Mouse (Mus musculus) G1E-ER4 (cell line): Measurements from ENCODE around the gene Olfr1417. TPM values are rescaled to one million over a fixed set of nuclear protein-coding genes. Genes with fewer than 3 reads are reported as not detected.

Experiments
- GATA1 ChIP-seq: IDR thresholded peaks from one replicate; pipeline ENCODE4 v1.8.0; 2012; ENCODE audit warnings: low read length, inconsistent platforms
- polyA plus RNA-seq: library from polyadenylated mRNA; stranded (reverse); fragments of >175 nt; gene quantifications from 2 replicates; pipeline ENCODE4 v1.2.3, GENCODE M21; 2012

Gene Olfr1417
- polyA plus RNA-seq, 1 experiment, result not detected

DNA sequence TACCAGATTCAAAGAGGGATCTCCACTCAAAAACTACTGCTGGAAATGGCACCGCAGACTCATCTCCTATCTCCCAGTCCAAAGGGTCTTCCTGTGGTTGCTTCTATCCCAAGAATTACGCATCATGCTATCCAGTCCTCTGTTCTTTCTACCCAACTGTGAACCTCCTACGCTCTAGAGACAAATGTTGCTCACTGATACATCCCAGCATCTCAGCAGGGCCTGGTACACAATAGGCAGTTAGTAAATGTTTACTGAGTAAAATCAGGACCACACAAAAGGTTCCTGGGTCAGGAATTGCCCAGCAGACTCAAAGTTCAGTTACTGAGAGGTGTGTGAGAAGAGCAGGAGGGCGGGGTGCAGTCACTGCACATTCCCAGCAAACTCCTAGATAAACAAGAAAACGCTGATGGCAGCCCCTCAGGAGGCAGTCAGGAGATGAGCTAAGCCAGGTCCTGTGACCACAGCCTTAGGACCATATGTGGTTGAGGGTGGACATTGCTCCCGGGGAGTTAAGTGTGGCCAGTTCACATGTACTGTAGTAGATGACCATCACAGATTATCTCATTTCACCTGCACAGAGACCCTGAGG is 24.2 kb downstream of the Olfr1417 start:
- TF ChIP-seq GATA1, result no peak

- TF ChIP-seq GATA1, result no peak
Observed at GRCm38 (mm10) chr19:11813649-11814048, 25.4 kb downstream of the Olfr1417 start.

- no peak for TF ChIP-seq GATA1
Observed at GRCm38 (mm10) chr19:11813136-11813535, 25.9 kb downstream of the Olfr1417 start.

DNA sequence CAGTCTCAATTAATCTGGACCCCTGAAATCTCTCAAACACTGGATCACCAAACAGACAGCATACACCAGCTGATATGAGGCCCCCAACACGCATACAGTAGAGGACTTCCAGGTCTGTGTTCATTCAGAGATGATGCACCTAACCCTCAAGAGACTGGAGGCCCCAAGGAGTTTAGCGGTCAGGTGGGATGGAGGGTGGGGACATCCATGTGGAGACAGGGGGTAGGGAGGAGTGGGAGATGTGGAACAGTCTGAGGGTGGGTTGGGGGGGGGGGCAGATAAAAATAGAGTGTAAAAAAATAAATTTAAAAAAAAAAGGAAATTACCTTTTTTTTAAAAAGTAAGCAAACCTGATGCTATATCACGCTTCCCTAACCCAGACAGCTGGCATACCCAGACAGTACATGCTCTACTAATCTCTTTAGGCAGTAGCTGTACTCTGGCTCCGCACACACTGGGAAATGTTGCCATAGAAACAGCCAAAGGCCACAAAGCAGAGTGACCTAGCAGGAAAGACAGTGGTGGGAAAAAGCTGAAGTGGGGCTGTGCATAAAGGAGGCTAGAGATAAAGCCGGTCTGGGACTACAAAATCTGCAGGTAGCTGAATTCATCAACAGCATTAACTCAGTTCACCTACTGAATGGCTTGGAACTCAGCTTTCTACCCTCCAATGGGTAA is 27.2 kb downstream of the Olfr1417 start:
- TF ChIP-seq GATA1, result no peak

DNA sequence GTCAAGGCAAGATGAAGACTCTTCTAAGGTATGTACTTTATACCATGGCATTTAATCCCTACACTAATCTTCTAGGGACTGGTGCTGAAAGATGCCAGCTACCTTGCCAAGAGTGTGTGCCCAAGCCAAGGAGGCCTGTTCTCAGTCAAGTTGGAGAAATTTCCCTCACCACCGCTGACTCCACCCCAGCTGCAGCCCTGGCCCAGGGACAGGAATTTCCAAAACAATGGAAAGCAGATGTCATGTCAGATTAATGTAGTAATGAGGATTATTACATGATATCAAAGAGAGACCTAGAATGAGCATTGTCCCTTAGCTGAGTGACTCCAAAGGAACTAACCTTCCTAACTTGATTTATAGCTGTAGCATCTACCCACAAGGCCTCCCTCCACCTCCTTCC is 28.2 kb downstream of the Olfr1417 start:
- TF ChIP-seq GATA1, result no peak

DNA sequence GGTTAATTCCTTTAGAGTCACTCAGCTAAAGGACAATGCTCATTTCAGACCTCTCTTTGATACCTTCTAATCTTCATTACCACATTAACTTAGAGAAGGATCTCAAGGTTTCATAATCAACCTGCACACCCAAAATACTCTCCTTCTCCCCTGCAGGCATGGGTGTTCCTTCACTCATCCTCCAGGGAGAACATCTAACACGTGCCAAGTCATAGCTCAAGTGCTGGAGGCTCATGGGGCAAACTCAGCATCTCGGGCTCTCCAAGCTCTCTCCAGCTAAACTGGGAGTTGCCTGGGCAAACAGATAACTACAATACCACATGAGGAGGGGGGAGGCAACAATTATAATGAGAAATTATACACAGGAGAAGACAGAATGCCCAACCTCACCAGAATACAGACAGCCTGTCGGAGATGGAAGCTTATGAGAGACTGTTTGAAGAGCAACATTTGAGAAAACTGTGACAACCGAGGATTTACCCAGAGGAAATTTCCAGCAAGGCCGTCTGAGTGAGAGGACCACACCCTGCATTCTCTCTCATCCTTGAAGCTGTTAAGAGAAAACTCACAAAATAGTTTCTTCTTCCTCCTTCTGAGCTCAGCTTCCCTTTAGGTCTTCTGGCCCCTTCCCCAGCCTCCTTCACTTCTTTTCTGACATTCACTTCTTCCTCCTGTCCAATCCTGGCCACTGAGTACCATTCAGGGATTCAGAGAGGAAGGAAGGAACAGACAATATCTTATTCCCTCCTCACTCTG is 28.8 kb downstream of the Olfr1417 start:
- no peak for TF ChIP-seq GATA1

DNA sequence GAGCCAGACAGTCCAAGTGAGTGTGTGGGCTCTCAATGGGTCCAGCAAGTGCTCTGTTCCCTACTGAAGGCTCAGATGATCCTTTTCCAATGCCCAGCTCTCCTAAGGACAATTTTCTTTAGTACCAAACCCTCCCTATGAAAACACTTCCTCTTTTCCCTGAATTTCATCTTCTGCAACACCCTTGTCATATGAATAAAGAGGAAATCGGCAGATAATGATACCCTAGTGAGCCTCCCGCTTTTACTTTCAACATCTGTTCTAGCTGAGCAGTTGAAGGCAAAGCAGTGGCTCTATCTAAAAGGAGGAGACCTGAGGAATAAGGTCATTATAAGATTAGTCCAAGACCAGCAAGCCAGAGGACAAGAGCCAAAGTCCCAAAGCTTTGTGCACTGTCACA is 30.6 kb downstream of the Olfr1417 start:
- no peak for TF ChIP-seq GATA1

- TF ChIP-seq GATA1, result no peak
Observed at GRCm38 (mm10) chr19:11807822-11808221, 31.2 kb downstream of the Olfr1417 start.

- no peak for TF ChIP-seq GATA1
Observed at GRCm38 (mm10) chr19:11807251-11807650, 31.8 kb downstream of the Olfr1417 start.

DNA sequence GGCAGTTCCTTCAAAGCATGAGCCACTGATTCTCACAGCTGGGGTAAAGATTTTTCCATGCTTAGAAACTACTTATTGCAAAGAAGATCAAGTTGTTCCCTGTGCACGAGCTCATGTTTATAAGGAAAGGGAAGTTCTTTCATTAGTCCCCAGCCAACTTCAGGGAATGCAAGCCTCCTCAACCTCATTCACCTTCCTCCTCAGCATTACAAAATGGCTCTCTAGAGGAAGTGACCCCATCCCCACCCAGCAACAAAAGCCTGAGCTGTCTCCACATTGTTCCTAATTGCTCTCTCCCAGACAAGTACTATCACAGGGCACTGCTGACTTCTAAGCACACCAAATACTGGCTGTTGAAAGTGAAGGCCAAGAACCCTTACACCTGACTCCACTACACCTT is 34.6 kb downstream of the Olfr1417 start:
- no peak for TF ChIP-seq GATA1

DNA sequence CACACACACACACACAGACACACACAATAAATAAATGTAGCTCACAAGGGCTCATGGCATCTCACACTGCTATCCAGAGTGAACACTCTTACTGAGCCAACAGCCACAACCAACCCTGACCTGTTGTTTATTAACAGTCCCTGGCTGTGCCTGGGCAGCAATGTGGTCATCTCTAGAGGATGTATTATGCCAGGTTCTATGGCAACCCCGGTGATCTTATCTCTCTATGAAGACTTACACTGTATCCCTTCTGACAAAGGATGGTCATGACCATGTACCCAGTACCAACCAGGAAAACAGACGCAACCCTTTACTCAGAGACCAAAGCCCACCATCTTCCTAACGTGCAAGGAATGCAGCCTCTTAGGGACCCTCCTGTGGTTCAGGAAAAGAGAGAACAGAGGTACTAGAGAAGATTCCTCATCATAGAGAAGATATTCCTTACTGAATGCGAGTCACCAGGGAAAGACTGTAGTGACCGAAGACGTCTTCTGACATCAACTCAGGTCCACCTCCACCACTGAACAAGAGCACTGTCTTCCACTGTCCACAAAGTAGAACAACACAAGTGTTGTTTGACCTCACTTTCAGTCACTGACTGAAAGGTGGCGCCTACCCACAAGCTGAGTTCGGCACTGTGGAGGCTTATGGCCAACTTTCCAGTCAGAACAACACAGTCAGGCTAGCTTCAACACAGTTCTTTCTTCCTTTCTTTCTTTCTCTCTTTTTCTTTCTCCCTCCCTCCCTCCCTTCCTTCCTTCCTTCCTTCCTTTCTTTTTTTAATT is 38.3 kb downstream of the Olfr1417 start:
- TF ChIP-seq GATA1, result no peak

DNA sequence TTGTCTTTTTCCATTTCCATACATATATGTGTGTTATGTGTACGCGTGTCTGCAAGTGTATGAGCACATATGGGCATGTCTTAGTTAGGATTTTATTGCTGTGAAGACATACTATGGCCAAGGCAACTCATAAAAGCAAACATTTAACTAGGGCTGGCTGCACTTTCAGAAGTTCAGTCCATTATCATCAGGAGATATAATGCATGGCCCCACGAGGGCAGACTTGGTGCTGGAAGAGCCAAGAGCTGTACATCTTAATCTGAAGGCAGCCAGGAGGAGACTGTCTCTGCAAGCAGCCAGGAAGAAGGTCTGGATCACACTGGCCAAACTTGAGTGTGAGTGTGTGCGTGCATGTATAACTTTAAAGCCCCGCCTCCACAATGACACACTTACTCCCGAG is 44.6 kb downstream of the Olfr1417 start:
- no peak for TF ChIP-seq GATA1

GRCm38 (mm10) chr19:11793741-11794359 is 45.2 kb downstream of the Olfr1417 start:
- TF ChIP-seq GATA1, result no peak

DNA sequence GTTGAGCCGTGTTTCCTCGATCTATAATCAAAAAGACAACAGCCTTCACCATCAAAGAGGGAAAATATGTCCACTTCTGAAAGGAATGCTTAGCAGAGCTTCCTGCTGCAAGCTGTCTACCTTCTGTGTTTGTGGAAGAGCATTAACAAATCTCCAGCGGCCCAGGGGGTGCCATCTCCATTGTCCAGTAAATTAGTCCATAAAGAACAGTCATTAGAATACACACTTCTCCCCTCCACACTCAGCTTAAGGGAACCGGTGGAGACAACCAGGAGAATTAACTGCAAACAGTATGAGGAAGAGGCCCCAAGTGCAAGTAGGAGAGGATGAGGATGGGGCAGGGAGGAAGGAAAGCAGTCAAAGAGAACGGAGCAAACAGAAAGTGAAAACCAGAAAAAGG is 47.2 kb downstream of the Olfr1417 start:
- no peak for TF ChIP-seq GATA1

GRCm38 (mm10) chr19:11788876-11789275 is 50.1 kb downstream of the Olfr1417 start:
- TF ChIP-seq GATA1, result no peak
